Mouse (Mus musculus) thymus, postnatal 10 days (tissue): ENCODE measurements around the gene Rcan2.

Experiments used
- DNase-seq, 2 experiments: peaks; one replicate each; pipeline ENCODE4 v3.0.0; 2021; ENCODE audit warnings: low spot score in 2 of 2

The Rcan2 gene

GRCm38 (mm10) chr17:43916128-43916527 is 115.0 kb downstream of the Rcan2 start:
- DNase-seq, result no peak

DNA sequence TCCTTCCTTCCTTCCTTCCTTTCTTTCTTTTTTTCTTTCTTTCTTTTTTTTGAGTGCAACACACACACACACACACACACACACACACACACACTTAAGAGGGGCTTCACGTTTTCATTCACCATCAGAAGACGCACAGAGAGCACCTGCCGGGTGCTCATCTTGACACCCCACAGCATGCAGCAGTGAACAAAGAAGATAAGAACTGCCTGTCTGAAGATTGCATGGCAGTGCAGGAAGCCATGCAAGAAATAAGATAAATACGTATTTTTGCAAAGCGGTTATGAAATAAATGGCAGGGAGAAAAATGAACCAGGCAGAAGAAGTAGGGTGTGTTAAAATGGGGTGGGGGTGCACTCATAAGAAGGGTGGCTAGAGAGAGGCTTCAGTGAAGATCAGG is 116.0 kb downstream of the Rcan2 start:
- DNase-seq, result no peak

GRCm38 (mm10) chr17:43929856-43930255 is 128.7 kb downstream of the Rcan2 start:
- no peak for DNase-seq

DNA sequence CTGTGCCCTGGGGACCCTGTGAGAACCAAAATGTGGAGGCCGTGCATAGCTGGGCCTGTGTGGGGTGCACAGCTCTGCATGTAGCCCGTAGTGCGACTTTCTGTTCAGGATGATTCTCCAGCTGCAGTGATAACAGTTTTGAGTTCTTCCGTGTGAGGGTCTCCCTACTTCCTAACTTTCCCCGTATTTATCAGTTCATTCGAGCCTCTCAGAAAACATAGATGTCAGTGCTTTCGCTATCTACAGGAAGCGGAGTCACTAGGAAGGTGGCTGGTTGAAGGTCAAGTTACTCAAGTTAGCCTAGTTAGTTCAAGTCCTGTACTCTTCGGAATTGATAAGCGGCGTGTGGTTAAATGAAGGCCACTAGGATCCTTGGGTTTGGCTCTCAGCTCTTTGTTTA is 130.6 kb downstream of the Rcan2 start:
- DNase-seq, result no peak

GRCm38 (mm10) chr17:43934056-43934455 is 132.9 kb downstream of the Rcan2 start:
- no peak for DNase-seq

GRCm38 (mm10) chr17:43952219-43952618 is 151.1 kb downstream of the Rcan2 start:
- DNase-seq, result no peak

- DNase-seq, result no peak
Observed at GRCm38 (mm10) chr17:43952661-43953534, 151.7 kb downstream of the Rcan2 start.

DNA sequence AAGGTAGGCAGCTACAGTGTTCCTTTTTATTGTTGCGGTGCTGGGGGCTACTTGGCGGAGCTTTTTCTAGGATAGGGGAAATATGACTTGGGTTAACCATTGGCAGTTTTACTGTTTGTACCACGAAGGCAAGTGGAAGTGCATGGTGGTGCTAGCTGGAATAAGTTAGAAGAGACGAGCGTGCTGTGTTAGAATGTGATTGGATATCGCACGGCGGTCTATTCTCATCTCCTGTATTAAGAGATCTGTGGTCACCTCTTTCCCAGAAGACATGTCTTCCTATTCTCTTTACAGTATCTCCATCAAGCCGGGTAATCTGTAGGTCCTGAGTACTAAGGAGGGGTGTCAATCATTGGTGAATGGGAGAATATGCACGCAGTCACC is 152.4 kb downstream of the Rcan2 start:
- DNase-seq, result no peak

GRCm38 (mm10) chr17:43959797-43960196 is 158.6 kb downstream of the Rcan2 start:
- DNase-seq, result no peak

DNA sequence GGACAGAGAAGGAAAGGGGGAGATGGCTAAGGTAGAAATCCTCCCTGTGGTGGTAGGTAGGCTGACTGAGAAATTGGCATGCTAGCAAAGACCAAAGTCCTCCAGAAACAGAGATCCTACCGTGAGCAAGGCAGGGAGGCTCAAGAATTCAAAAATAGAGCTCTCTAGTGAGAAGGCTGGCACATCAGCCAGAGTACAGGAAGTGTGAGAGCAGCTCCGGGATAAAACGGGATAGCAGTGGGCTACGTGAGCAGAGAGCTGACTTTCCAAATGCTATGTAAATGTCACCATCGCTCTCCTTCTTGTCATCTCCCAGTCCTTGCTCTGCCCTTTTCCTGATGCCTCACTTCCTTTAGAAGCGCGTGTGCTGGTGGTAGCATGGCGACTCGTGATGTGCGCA is 168.8 kb downstream of the Rcan2 start:
- DNase-seq, result no peak

- DNase-seq, result no peak
Observed at GRCm38 (mm10) chr17:43977572-43977971, 176.4 kb downstream of the Rcan2 start.

DNA sequence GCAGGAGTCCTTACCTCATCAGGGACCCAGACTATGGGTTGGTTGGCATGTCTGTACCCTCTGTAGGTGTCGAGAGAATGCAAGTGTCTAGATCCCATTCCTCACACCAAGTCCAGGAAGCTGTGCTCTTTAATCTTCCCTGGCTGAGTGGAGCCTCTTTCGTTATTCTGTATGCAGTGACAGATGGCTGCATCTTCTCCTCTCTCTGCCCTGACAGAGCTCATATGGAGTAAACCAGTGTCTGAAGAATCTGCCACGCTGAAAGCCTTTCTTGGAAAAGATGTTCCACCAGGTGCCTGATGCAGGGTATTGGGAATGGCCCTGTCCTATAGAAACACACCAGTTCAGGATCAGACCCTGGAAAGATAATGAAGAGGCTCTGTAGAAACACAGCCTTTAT is 178.8 kb downstream of the Rcan2 start:
- no peak for DNase-seq

- no peak for DNase-seq
Observed at GRCm38 (mm10) chr17:43982505-43982904, 181.4 kb downstream of the Rcan2 start.

- no peak for DNase-seq
Observed at GRCm38 (mm10) chr17:43989334-43989945, 188.3 kb downstream of the Rcan2 start.

- no peak for DNase-seq
Observed at GRCm38 (mm10) chr17:43990957-43991383, 189.8 kb downstream of the Rcan2 start.

- DNase-seq, result no peak
Observed at GRCm38 (mm10) chr17:43994080-43994479, 192.9 kb downstream of the Rcan2 start.

DNA sequence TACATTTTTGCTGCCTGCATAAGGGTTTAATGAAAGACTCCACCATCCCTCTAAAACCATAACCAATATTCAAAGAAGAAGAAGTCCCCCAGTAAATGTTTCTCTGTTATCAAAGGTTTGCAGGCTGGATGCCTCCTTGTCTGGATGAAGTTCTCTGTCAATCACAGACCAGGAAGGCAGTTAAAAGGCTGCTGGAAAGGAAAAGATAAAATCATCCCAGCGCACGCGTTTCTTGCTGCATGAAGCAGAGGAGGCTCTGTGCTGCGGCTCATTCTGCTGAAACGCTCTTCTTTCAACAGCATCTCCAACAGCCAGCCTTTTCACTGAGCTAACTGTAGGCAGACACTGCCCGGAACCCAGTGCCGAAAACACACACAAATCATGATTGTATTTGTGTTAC is 196.4 kb downstream of the Rcan2 start:
- no peak for DNase-seq

- DNase-seq, result no peak
Observed at GRCm38 (mm10) chr17:43998095-43998494, 196.9 kb downstream of the Rcan2 start.

- no peak for DNase-seq
Observed at GRCm38 (mm10) chr17:44004401-44004800, 203.2 kb downstream of the Rcan2 start.

- DNase-seq, result no peak
Observed at GRCm38 (mm10) chr17:44007411-44007810, 206.3 kb downstream of the Rcan2 start.

GRCm38 (mm10) chr17:44011917-44012316 is 210.8 kb downstream of the Rcan2 start:
- DNase-seq, result no peak

GRCm38 (mm10) chr17:44013756-44014510 is 212.8 kb downstream of the Rcan2 start:
- DNase-seq, result no peak

- no peak for DNase-seq
Observed at GRCm38 (mm10) chr17:44016314-44016713, 215.2 kb downstream of the Rcan2 start.
